Mouse (Mus musculus) heart, adult 8-10 months (tissue): ENCODE results near the gene Tas2r138. TPM values are rescaled to one million over a fixed set of nuclear protein-coding genes. Genes with fewer than 3 reads are reported as not detected.

Source experiments
- total RNA-seq, 4 experiments: library from RNA; stranded (reverse); gene quantifications; 2 replicates each; pipeline ENCODE4 v1.2.4; 2022

Tas2r138 gene
- total RNA-seq, 4 experiments from 2014 or later, result not detected

Other genes with a start within 250 kb of the Tas2r138 start
- 1 to 10 TPM; 3.7 to 6.1 (median 5.0) TPM for gene E330009J07Rik, start 177.2 kb downstream of the Tas2r138 start, total RNA-seq
- not detected for gene Wee2, start 174.2 kb downstream of the Tas2r138 start, total RNA-seq
- 10 to 100 TPM; 29.8 to 43.8 (median 33.9) TPM for gene Ssbp1, start 142.0 kb downstream of the Tas2r138 start, total RNA-seq
- gene Tas2r137, start 122.1 kb downstream of the Tas2r138 start, total RNA-seq, result under 1 TPM in 3 of 4 experiments, not detected in 1; 0.25 to 0.28 (median 0.26) TPM
- gene Tas2r108, start 119.8 kb downstream of the Tas2r138 start, total RNA-seq, result not detected
- not detected for gene Prss37, start 93.8 kb downstream of the Tas2r138 start, total RNA-seq
- gene Olfr461, start 58.3 kb downstream of the Tas2r138 start, total RNA-seq, result not detected
- not detected for gene Olfr460, start 43.8 kb downstream of the Tas2r138 start, total RNA-seq
- 1 to 10 TPM in 2 of 4 experiments, under 1 TPM in 2; 0.29 to 2.2 (median 1.0) TPM for gene Clec5a, start 27.5 kb downstream of the Tas2r138 start, total RNA-seq
- under 1 TPM in 3 of 4 experiments, not detected in 1; 0.09 to 0.19 (median 0.14) TPM for gene Mgam, start 15.5 kb upstream of the Tas2r138 start, total RNA-seq